Mouse (Mus musculus) ES-Bruce4 (cell line): ENCODE measurements around the gene Nudc.

ENCODE experiments used
- CTCF ChIP-seq: IDR thresholded peaks from one replicate; pipeline ENCODE4 v1.8.1; 2011; ENCODE audit warnings: low read depth, low read length
- EP300 ChIP-seq: IDR thresholded peaks from 2 replicates; pipeline ENCODE4 v1.6.1; 2011; ENCODE audit warnings: low read depth, low read length; ENCODE audit not compliant: insufficient read depth

- TF ChIP-seq CTCF (no peak), EP300 (no peak)
Measured at GRCm38 (mm10) chr4:133494867-133495266, 50.9 kb downstream of the Nudc start.
